Mouse (Mus musculus) stomach, embryonic 16.5 days (tissue): Measurements from ENCODE around the gene Uncx. TPM values are rescaled to one million over a fixed set of nuclear protein-coding genes. Genes with fewer than 3 reads are reported as not detected.
A peak's percentile ranks its signal among the peaks of the same experiment; 100 is the strongest.

Experiments used
- ATAC-seq: fragments of 200-750 bp; cut with Nextera tagmentation; 2 replicates; pipeline ENCODE4 v1.8.0; 2017; ENCODE audit warnings: moderate number of reproducible peaks, moderate TSS enrichment; ENCODE audit not compliant: insufficient read depth, low FRiP score
- H3K27ac ChIP-seq: fragments of 300-500 bp; sonication (generic); 2 replicates; pipeline ENCODE4 v1.5.1; 2014; ENCODE audit warnings: low read length
- H3K27me3 ChIP-seq: fragments of 300-500 bp; sonication (generic); 2 replicates; pipeline ENCODE4 v1.6.1; 2014; ENCODE audit warnings: low read length, control low read depth, mixed read lengths; ENCODE audit not compliant: control insufficient read depth, insufficient read depth
- H3K36me3 ChIP-seq: fragments of 300-500 bp; sonication (generic); 2 replicates; pipeline ENCODE4 v1.6.1; 2014; ENCODE audit warnings: low read length; ENCODE audit not compliant: control insufficient read depth, insufficient read depth
- H3K4me1 ChIP-seq: fragments of 300-500 bp; sonication (generic); 2 replicates; pipeline ENCODE4 v1.6.1; 2014; ENCODE audit warnings: low read length, control low read depth, mixed read lengths; ENCODE audit not compliant: control insufficient read depth, insufficient read depth
- H3K4me2 ChIP-seq: fragments of 300-500 bp; sonication (generic); 2 replicates; pipeline ENCODE4 v1.6.1; 2014; ENCODE audit warnings: low read depth, low read length, mixed read lengths
- H3K4me3 ChIP-seq: fragments of 300-500 bp; sonication (generic); replicated peaks from 2 replicates; pipeline ENCODE4 v1.5.1; 2014; ENCODE audit warnings: mild to moderate bottlenecking, low read length
- H3K9ac ChIP-seq: fragments of 300-500 bp; sonication (generic); 2 replicates; pipeline ENCODE4 v1.6.1; 2014; ENCODE audit warnings: low read length
- H3K9me3 ChIP-seq: fragments of 300-500 bp; sonication (generic); replicated peaks from 2 replicates; pipeline ENCODE4 v1.6.1; 2016; ENCODE audit warnings: low read length, control low read depth; ENCODE audit not compliant: control insufficient read depth
- WGBS: fragments of 180-500 bp; shearing (Covaris S2); extraction: QIAGEN DNeasy Blood & Tissue Kit; methylation state at CpG from one replicate; pipeline ENCODE4 v1.1.7; 2014; 5-methylcytosine and 5-hydroxymethylcytosine counted together
- polyA plus RNA-seq: library from polyadenylated mRNA; unstranded; fragments of >200 nt; fragmentation: Nextera tagmentation; extraction: Ambion mirVana; gene quantifications from 2 replicates; pipeline ENCODE4 v1.2.1, GENCODE M21; 2015

The Uncx gene
- polyA plus RNA-seq, 1 experiment from 2014 or later = not detected

DNA sequence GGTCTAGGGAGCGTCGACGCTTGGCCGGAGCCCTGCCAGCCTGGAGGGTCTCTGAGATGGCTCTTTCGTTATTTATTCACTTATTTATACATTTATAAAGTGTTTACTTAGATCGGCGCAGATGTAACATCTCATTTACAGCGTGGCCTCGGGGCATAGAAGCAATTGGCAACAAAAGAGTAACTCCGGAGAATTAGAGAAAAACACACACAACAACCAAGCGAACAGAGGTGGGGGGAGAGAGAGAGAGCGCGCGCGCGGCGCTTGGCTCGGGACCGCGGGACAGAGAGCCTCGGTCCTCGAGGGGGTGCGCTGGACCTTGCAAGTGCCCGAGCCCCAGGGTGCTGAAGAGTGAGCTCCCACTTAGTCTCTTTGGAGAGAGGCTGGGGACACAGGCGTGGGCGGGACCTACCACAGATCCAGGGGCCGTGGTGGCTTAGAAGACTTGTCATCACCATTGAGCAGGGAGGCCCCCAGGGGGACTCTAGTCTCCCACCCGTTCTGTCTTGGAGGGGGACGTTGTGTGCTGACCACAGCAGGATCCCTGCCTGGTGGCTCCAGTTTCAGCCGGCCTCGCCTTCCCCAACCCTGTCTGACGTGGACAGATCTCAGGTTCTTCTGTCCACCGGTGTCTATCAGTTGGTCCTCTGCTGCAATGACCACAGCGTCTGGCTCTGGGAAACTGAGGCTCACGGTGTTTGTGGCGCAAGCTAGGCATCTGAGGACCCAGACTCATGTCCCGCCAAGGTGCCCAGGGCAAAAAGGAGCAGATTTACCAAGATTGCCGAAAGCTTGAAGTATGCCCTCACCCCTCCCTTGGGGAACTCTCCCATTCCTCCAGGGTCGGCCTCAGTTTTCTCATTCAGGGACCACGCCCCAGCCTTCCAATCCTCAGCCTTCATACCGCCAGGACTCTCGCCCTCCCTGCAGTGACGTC is 14.5 kb downstream of the Uncx start:
- ATAC-seq = peak; percentile 41
- peak overlapping the region; percentile 41; the same call in 1 of the 2 replicates for H3K27ac ChIP-seq
- no peaks in the 10 kb centered on the region for H3K36me3 ChIP-seq
- no peaks in the 10 kb centered on the region for H3K9me3 ChIP-seq
- H3K27me3 ChIP-seq = peaks cover 72% of the 10 kb centered on the region
- peak overlapping the region; percentile 36; the same call in 1 of the 2 replicates for H3K4me2 ChIP-seq
- H3K4me3 ChIP-seq = peak overlapping the region; percentile 11; the same call in 1 of the 2 replicates
- WGBS = 3% methylated on average over 43 of the region's 43 CpGs
- peaks cover 18% of the 10 kb centered on the region for H3K4me1 ChIP-seq
- H3K9ac ChIP-seq = no peak overlapping the region

DNA sequence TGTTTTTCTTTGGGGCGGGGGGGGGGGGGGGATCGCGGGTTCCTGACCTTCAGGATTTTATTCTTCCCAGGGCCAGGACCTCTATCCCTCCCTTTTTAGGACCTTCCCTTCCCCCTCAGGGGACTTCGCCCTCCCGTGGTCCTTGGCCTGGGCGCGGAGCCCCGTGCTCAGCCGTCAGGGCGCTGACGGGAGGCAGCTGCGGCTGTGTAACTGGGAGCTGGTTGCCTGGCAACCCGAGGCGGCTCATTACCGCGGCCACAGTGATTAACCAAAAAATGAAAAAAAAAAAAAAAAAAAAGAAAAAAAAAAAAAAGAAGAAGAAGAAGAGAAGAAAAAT is 15.1 kb downstream of the Uncx start:
- Histone ChIP-seq H3K4me2 (peak overlapping the region; percentile 36; the same call in 1 of the 2 replicates), H3K27me3 (peaks cover 72% of the 10 kb centered on the region), H3K4me1 (peaks cover 18% of the 10 kb centered on the region), H3K9me3 (no peaks in the 10 kb centered on the region), H3K27ac (peak overlapping the region; percentile 41; the same call in 1 of the 2 replicates), H3K9ac (no peak overlapping the region), H3K4me3 (no peak overlapping the region), H3K36me3 (no peaks in the 10 kb centered on the region)
- ATAC-seq = peak; percentile 81
- under 1% methylated on average over 16 of the region's 16 CpGs for WGBS

DNA sequence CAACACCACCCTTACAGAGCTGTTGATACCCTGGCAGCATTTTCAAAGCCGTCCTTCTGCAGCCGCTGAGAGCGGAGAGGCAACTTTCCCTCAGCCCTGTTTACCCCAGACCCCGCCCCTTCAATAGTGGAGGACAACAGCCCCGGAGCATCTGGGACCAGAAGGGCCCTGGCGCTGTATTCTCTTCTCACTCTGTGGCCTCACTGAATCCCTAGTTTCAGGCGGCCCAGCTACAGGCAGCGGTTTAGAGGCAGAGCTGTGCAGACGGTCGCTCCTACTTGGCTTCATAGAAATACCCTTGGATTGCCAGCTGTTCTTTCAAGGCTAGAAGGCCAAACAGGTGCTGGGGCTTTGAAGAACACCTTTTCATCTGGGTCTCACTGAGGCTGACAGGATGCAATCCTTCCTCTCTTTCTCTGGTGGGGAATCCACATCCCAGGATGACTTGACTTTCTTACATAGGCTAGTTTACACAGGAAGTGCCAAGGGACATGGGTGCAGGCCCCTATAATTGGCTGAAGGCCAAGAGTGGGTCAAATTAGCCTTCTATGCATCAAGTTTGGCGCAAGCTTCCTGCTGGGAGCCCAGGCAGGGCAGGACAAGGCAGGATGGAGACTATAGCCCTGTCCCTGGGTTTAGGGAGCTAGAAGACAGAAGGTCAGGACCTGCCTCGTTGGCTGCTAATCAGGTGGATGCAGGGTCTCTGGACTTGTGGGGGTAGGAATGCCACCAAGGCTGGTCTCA is 15.8 kb downstream of the Uncx start:
- H3K4me2 ChIP-seq = no peak overlapping the region
- H3K27me3 ChIP-seq = peaks cover 66% of the 10 kb centered on the region
- no peaks in the 10 kb centered on the region for H3K36me3 ChIP-seq
- H3K9ac ChIP-seq = no peak overlapping the region
- WGBS = 12% methylated on average over 12 of the region's 12 CpGs
- 0 out of 2 replicates have a peak, but pooled peaks have one; percentile 32 for ATAC-seq
- no peaks in the 10 kb centered on the region for H3K9me3 ChIP-seq
- peak overlapping the region; percentile 36 for H3K27ac ChIP-seq
- peaks cover 18% of the 10 kb centered on the region for H3K4me1 ChIP-seq
- no peak overlapping the region for H3K4me3 ChIP-seq

DNA sequence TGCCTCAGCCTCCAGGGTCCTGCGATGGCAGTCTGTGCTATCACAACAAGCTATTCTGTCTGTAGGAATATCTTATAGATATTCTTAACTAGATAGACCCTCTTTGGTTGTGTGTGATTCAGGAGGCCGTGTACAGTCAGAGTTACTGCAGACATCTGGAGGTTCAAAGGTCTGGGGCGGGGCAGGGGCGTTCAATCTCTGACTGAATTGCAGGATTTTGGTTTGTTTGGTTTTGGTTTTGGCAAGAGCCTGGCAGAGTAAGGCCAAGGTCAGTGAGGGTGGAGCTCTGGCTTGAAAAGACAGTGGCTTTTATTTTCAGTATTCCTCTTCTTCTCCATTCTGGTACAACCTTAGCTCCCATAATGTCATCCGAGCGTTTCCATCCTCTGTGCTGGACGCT is 16.5 kb downstream of the Uncx start:
- peaks cover 64% of the 10 kb centered on the region for H3K27me3 ChIP-seq
- peaks cover 18% of the 10 kb centered on the region for H3K4me1 ChIP-seq
- no peak overlapping the region; the same call in 1 of the 2 replicates for H3K27ac ChIP-seq
- no peaks in the 10 kb centered on the region for H3K36me3 ChIP-seq
- H3K9ac ChIP-seq = no peak overlapping the region
- no peak overlapping the region for H3K4me3 ChIP-seq
- H3K4me2 ChIP-seq = no peak overlapping the region
- WGBS = 34% methylated on average over 7 of the region's 7 CpGs
- no peak for ATAC-seq
- no peaks in the 10 kb centered on the region for H3K9me3 ChIP-seq

DNA sequence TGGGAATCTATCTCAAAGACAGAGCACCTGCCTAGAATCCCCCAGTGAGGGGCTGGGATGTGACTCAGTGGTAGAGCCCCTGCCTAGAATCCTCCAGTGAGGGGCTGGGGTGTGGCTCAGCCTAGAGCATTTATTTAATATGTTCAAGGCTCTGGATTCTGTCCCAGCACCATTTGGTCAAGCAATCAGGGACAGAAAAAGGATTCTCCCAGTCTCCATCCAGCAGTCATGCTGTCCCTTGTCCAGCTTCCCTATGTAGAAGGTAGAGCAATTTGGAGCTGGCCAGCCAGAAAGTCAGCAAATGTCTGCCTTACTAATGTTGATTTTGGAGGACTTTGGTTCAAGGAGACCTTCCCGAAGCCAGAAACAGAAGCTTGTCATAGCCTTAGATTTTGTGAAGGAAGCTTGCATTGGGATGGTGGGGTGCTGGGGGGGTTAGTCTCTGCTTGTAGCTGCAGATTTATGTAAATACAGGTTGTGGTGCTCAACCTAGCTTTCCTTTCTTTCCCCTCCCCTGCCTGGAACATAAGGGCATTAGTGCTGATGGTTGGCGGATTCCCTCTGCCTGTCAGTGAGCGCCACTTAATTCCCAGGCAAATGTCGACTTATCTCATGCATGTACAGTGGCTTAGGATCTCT is 18.2 kb downstream of the Uncx start:
- H3K27ac ChIP-seq = no peak overlapping the region
- H3K4me2 ChIP-seq = no peak overlapping the region
- H3K36me3 ChIP-seq = no peaks in the 10 kb centered on the region
- H3K9ac ChIP-seq = no peak overlapping the region
- H3K27me3 ChIP-seq = peaks cover 50% of the 10 kb centered on the region
- ATAC-seq = no peak
- no peak overlapping the region for H3K4me3 ChIP-seq
- no peaks in the 10 kb centered on the region for H3K9me3 ChIP-seq
- H3K4me1 ChIP-seq = peaks cover 18% of the 10 kb centered on the region
- 68% methylated on average over 4 of the region's 4 CpGs for WGBS

DNA sequence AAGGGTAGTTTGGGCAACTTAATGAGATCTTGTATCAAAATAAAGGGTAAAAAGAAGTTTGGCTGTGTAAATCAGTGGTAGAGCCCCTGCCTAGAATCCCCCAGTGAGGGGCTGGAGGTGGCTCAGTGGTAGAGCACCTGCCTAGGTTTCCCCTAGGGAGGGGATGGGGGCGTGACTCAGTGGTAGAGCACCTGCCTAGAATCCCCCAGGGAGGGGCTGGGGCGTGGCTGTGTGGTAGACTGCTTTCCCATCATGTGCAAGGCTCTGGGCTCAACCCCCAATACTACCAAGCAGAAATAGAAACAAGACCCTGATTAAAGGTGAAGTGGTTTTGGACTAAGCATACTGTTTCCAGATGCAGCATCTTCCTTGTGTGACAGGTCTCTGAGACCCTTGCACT is 21.4 kb downstream of the Uncx start:
- Histone ChIP-seq H3K9me3 (no peaks in the 10 kb centered on the region), H3K4me2 (no peak overlapping the region), H3K36me3 (no peaks in the 10 kb centered on the region), H3K27ac (no peak overlapping the region), H3K9ac (no peak overlapping the region), H3K27me3 (peaks cover 21% of the 10 kb centered on the region), H3K4me1 (no peaks in the 10 kb centered on the region), H3K4me3 (no peak overlapping the region)
- WGBS = 43% methylated on average over 2 of the region's 2 CpGs
- no peak for ATAC-seq

DNA sequence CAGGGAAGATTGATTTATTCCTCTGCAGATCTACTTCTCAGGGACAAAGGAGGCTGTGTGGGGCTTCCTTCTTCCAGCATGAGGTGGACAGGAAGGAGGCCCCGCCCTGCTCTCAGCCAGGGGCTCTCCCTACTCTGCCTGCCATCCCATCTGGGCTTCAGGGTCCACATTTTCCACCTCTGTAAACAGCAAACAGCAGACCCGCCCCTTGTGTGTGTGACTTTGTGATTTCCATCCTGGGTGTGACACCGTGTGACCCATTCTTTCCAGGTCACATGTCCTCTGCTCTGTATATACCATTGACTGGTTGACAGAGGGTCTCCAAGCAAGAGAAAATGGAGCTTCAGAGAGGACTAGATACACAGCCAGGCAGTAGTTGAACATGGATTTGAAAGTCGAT is 22.2 kb downstream of the Uncx start:
- peaks cover 14% of the 10 kb centered on the region for H3K27me3 ChIP-seq
- H3K27ac ChIP-seq = no peak overlapping the region
- WGBS = 53% methylated on average over 4 of the region's 4 CpGs
- no peaks in the 10 kb centered on the region for H3K9me3 ChIP-seq
- H3K4me2 ChIP-seq = no peak overlapping the region
- no peak for ATAC-seq
- H3K36me3 ChIP-seq = no peaks in the 10 kb centered on the region
- H3K4me3 ChIP-seq = no peak overlapping the region
- no peaks in the 10 kb centered on the region for H3K4me1 ChIP-seq
- no peak overlapping the region for H3K9ac ChIP-seq

DNA sequence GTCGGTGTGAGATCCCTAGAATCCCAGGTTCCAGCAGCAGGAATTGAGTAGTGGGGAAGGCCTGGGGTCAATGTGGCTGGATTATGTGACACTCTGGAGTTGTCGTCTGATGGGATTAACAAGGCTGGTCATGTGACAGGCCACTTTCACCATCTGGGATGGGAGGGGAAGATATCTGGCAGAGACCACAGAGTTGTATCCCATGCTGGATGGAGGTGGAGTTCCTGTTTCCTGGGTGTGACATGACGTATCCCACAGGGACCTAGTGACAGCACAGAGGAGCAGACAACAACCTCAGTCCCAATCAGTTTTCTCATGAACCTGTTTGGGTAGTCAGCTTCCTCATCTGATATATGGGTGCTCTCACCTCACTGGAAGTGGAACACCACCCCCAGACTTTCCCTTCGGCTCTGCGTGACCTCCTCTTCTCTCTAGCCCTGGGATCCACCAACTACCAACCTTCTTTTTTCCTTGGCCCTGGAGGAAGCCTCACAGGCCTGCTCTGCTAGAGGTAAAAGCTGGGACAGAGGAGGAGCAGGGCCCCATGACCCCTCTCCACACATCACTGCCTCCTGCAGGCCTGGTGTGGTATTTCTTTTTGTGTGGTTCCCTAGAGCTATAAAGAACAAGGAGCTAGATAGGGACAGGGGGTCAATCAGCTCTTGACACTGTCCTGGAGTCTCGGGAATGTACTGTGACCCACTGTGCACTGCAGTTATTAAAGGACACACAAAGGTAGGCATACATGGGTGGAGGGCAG is 23.5 kb downstream of the Uncx start:
- H3K9ac ChIP-seq = no peak overlapping the region
- ATAC-seq = no peak
- H3K27me3 ChIP-seq = peaks cover 12% of the 10 kb centered on the region
- no peak overlapping the region for H3K4me3 ChIP-seq
- WGBS = 63% methylated on average over 6 of the region's 6 CpGs
- no peaks in the 10 kb centered on the region for H3K9me3 ChIP-seq
- H3K4me2 ChIP-seq = no peak overlapping the region
- H3K27ac ChIP-seq = no peak overlapping the region
- H3K36me3 ChIP-seq = no peaks in the 10 kb centered on the region
- H3K4me1 ChIP-seq = no peaks in the 10 kb centered on the region
